Mouse (Mus musculus) lung, adult 2 months (tissue): Measurements from ENCODE around the gene D930020B18Rik.

Source experiments
- CTCF ChIP-seq: fragments of 200-500 bp; IDR thresholded peaks from 2 replicates; pipeline ENCODE4 v1.5.1; 2011; ENCODE audit warnings: mild to moderate bottlenecking, low read length, control low read depth; ENCODE audit not compliant: insufficient read depth
- POLR2A ChIP-seq: fragments of 200-500 bp; IDR thresholded peaks from 2 replicates; pipeline ENCODE4 v1.6.1; 2011; ENCODE audit warnings: low read depth, mild to moderate bottlenecking, control low read depth, low read length, borderline replicate concordance; ENCODE audit errors: extremely low read depth

- no peak for TF ChIP-seq POLR2A
- TF ChIP-seq CTCF = no peak
Measured at GRCm38 (mm10) chr10:121625006-121625405, 16.4 kb upstream of the D930020B18Rik start.
